Mouse (Mus musculus): ENCODE results near the gene Mydgf.

Gene Mydgf

GRCm38 (mm10) chr17:56191266-56191665 lies 7.5 kb upstream of the Mydgf start:
- DNase-seq = peak in 1 of 2 experiments; percentile 29

- DNase-seq = peak in 1 of 2 experiments; percentile 27
These were observed 1.8 kb upstream of the Mydgf start for GRCm38 (mm10) chr17:56185281-56186141.

- DNase-seq = no peak
These were observed 604 bp downstream of the Mydgf start for GRCm38 (mm10) chr17:56182975-56183657.

GRCm38 (mm10) chr17:56175416-56175815 lies 8.3 kb downstream of the Mydgf start:
- no peak for DNase-seq

GRCm38 (mm10) chr17:56173401-56174046 lies 10.2 kb downstream of the Mydgf start:
- no peak for DNase-seq

GRCm38 (mm10) chr17:56171881-56172280 lies 11.8 kb downstream of the Mydgf start:
- no peak for DNase-seq

- DNase-seq = no peak
These were observed 12.3 kb downstream of the Mydgf start for GRCm38 (mm10) chr17:56171456-56171855.

- DNase-seq = no peak
These were observed 13.1 kb downstream of the Mydgf start for GRCm38 (mm10) chr17:56170636-56171035.

- DNase-seq = no peak
These were observed 13.9 kb downstream of the Mydgf start for GRCm38 (mm10) chr17:56169830-56170229.

GRCm38 (mm10) chr17:56165671-56166070 lies 18.0 kb downstream of the Mydgf start:
- no peak for DNase-seq

GRCm38 (mm10) chr17:56164510-56164909 lies 19.2 kb downstream of the Mydgf start:
- DNase-seq = no peak

- DNase-seq = no peak
These were observed 20.1 kb downstream of the Mydgf start for GRCm38 (mm10) chr17:56163523-56164102.

- peak; percentile 93 to 97 for DNase-seq
These were observed 21.4 kb downstream of the Mydgf start, which contains the start of gene Tnfaip8l1 for GRCm38 (mm10) chr17:56162231-56162774. Tnfaip8l1 (plus strand) TSS chr17:56162477.

GRCm38 (mm10) chr17:56159729-56160128 lies 24.0 kb downstream of the Mydgf start:
- DNase-seq = peak; percentile 41 to 66

GRCm38 (mm10) chr17:56153643-56154042 lies 30.1 kb downstream of the Mydgf start:
- no peak for DNase-seq

- DNase-seq = no peak
These were observed 33.8 kb downstream of the Mydgf start for GRCm38 (mm10) chr17:56149897-56150296.

- no peak for DNase-seq
These were observed 34.7 kb downstream of the Mydgf start for GRCm38 (mm10) chr17:56148790-56149618.

GRCm38 (mm10) chr17:56148280-56148679 lies 35.4 kb downstream of the Mydgf start:
- DNase-seq = no peak

- DNase-seq = no peak
These were observed 36.3 kb downstream of the Mydgf start for GRCm38 (mm10) chr17:56147420-56147819.

- DNase-seq = no peak
These were observed 37.6 kb downstream of the Mydgf start for GRCm38 (mm10) chr17:56146131-56146530.

- DNase-seq = no peak
These were observed 39.2 kb downstream of the Mydgf start for GRCm38 (mm10) chr17:56144546-56144945.

All from cerebellum, adult 18-20 months (tissue).